Mouse (Mus musculus) midbrain, embryonic 14.5 days (tissue): Measurements from ENCODE around the gene Ocm. TPM values are rescaled to one million over a fixed set of nuclear protein-coding genes. Genes with fewer than 3 reads are reported as not detected.

Experiments
- ATAC-seq: fragments of 200-750 bp; cut with Nextera tagmentation; 2 replicates; pipeline ENCODE4 v1.8.0; 2017; ENCODE audit warnings: moderate number of reproducible peaks, moderate library complexity; ENCODE audit not compliant: low FRiP score, low TSS enrichment
- DNase-seq: peaks from one replicate; pipeline ENCODE4 v3.0.0-alpha.2; 2015
- H3K27ac ChIP-seq: fragments of 300-500 bp; sonication (generic); replicated peaks from 2 replicates; pipeline ENCODE4 v1.5.1; 2014; ENCODE audit warnings: mild to moderate bottlenecking, low read depth, low read length, moderate library complexity
- H3K27me3 ChIP-seq: fragments of 300-500 bp; sonication (generic); 2 replicates; pipeline ENCODE4 v1.6.1; 2014; ENCODE audit warnings: low read length, control low read depth, mixed read lengths; ENCODE audit not compliant: control insufficient read depth, insufficient read depth
- H3K36me3 ChIP-seq: fragments of 300-500 bp; sonication (generic); 2 replicates; pipeline ENCODE4 v1.6.1; 2014; ENCODE audit warnings: low read length, control low read depth; ENCODE audit not compliant: control insufficient read depth, insufficient read depth
- H3K4me1 ChIP-seq: fragments of 300-500 bp; sonication (generic); 2 replicates; pipeline ENCODE4 v1.6.1; 2014; ENCODE audit warnings: mild to moderate bottlenecking, antibody characterized with exemption, low read length, control low read depth; ENCODE audit not compliant: control insufficient read depth, insufficient read depth
- H3K4me2 ChIP-seq: fragments of 300-500 bp; sonication (generic); 2 replicates; pipeline ENCODE4 v1.6.1; 2014; ENCODE audit warnings: mild to moderate bottlenecking, low read length, moderate library complexity
- H3K4me3 ChIP-seq: fragments of 300-500 bp; sonication (generic); replicated peaks from 2 replicates; pipeline ENCODE4 v1.5.1; 2014; ENCODE audit warnings: low read depth, low read length
- H3K9ac ChIP-seq: fragments of 300-500 bp; sonication (generic); replicated peaks from 2 replicates; pipeline ENCODE4 v1.6.1; 2014; ENCODE audit warnings: mild to moderate bottlenecking, low read length, moderate library complexity
- H3K9me3 ChIP-seq: fragments of 300-500 bp; sonication (generic); 2 replicates; pipeline ENCODE4 v1.6.1; 2016; ENCODE audit warnings: low read length, control low read depth, mixed read lengths; ENCODE audit not compliant: control insufficient read depth
- WGBS: fragments of 180-500 bp; shearing (Covaris S2); extraction: QIAGEN DNeasy Blood & Tissue Kit; methylation state at CpG from one replicate; pipeline ENCODE4 v1.1.7; 2014; 5-methylcytosine and 5-hydroxymethylcytosine counted together
- polyA plus RNA-seq: library from polyadenylated mRNA; unstranded; fragments of >200 nt; fragmentation: Nextera tagmentation; extraction: Ambion mirVana; gene quantifications from 2 replicates; pipeline ENCODE4 v1.2.1, GENCODE M21; 2014

The Ocm gene
- polyA plus RNA-seq, 1 experiment from 2014 or later, result not detected

GRCm38 (mm10) chr5:144047324-144047723 is 20.9 kb upstream of the Ocm start:
- DNase-seq (peak; percentile 5), ATAC-seq (no peak)
- Histone ChIP-seq H3K9me3 (no peaks in the 10 kb centered on the region), H3K4me3 (no peak overlapping the region), H3K27ac (no peak overlapping the region), H3K27me3 (no peaks in the 10 kb centered on the region), H3K4me2 (no peak overlapping the region), H3K9ac (no peak overlapping the region), H3K36me3 (no peaks in the 10 kb centered on the region), H3K4me1 (no peaks in the 10 kb centered on the region)
- WGBS, result 60% methylated on average over 13 of the region's 13 CpGs

- Histone ChIP-seq H3K27ac (no peak overlapping the region), H3K4me3 (no peak overlapping the region), H3K4me2 (no peak overlapping the region), H3K9ac (no peak overlapping the region), H3K36me3 (no peaks in the 10 kb centered on the region), H3K9me3 (no peaks in the 10 kb centered on the region), H3K27me3 (no peaks in the 10 kb centered on the region), H3K4me1 (no peaks in the 10 kb centered on the region)
- ATAC-seq, result no peak
- 90% methylated on average over 11 of the region's 11 CpGs for WGBS
- DNase-seq, result no peak
Measured at GRCm38 (mm10) chr5:144043166-144043565, 16.7 kb upstream of the Ocm start.

GRCm38 (mm10) chr5:144040720-144041364 is 14.4 kb upstream of the Ocm start:
- WGBS, result 48% methylated on average over 11 of the region's 11 CpGs
- H3K4me1 ChIP-seq, result no peaks in the 10 kb centered on the region
- no peak overlapping the region for H3K9ac ChIP-seq
- no peak overlapping the region for H3K4me2 ChIP-seq
- DNase-seq (peak; percentile 83), ATAC-seq (no peak)
- H3K36me3 ChIP-seq, result no peaks in the 10 kb centered on the region
- H3K4me3 ChIP-seq, result no peak overlapping the region
- no peaks in the 10 kb centered on the region for H3K27me3 ChIP-seq
- H3K9me3 ChIP-seq, result no peaks in the 10 kb centered on the region
- H3K27ac ChIP-seq, result no peak overlapping the region

- no peak overlapping the region for H3K4me3 ChIP-seq
- no peak overlapping the region for H3K4me2 ChIP-seq
- H3K36me3 ChIP-seq, result no peaks in the 10 kb centered on the region
- no peaks in the 10 kb centered on the region for H3K27me3 ChIP-seq
- H3K9me3 ChIP-seq, result no peaks in the 10 kb centered on the region
- ATAC-seq (no peak), DNase-seq (no peak)
- H3K9ac ChIP-seq, result no peak overlapping the region
- H3K27ac ChIP-seq, result no peak overlapping the region
- WGBS, result 93% methylated on average over 5 of the region's 5 CpGs
- no peaks in the 10 kb centered on the region for H3K4me1 ChIP-seq
Measured at GRCm38 (mm10) chr5:144039886-144040285, 13.4 kb upstream of the Ocm start.

GRCm38 (mm10) chr5:144039156-144039675 is 12.7 kb upstream of the Ocm start:
- H3K4me1 ChIP-seq, result no peaks in the 10 kb centered on the region
- WGBS, result 82% methylated on average over 9 of the region's 9 CpGs
- no peaks in the 10 kb centered on the region for H3K36me3 ChIP-seq
- H3K9ac ChIP-seq, result no peak overlapping the region
- ATAC-seq, result no peak
- DNase-seq, result no peak
- H3K9me3 ChIP-seq, result no peaks in the 10 kb centered on the region
- H3K4me3 ChIP-seq, result no peak overlapping the region
- no peaks in the 10 kb centered on the region for H3K27me3 ChIP-seq
- no peak overlapping the region for H3K27ac ChIP-seq
- H3K4me2 ChIP-seq, result no peak overlapping the region

- Histone ChIP-seq H3K4me2 (0 out of 2 replicates have a peak overlapping the region, but pooled peaks have one; percentile 6), H3K27me3 (no peaks in the 10 kb centered on the region), H3K9ac (no peak overlapping the region), H3K4me3 (no peak overlapping the region), H3K9me3 (no peaks in the 10 kb centered on the region), H3K27ac (no peak overlapping the region), H3K4me1 (no peaks in the 10 kb centered on the region), H3K36me3 (no peaks in the 10 kb centered on the region)
- ATAC-seq (no peak), DNase-seq (no peak)
- WGBS, result 57% methylated on average over 17 of the region's 17 CpGs
Measured at GRCm38 (mm10) chr5:144036952-144037351, 10.5 kb upstream of the Ocm start.

- Histone ChIP-seq H3K4me2 (no peak overlapping the region), H3K36me3 (no peaks in the 10 kb centered on the region), H3K27ac (no peak overlapping the region), H3K27me3 (no peaks in the 10 kb centered on the region), H3K4me1 (no peaks in the 10 kb centered on the region), H3K4me3 (no peak overlapping the region), H3K9me3 (no peaks in the 10 kb centered on the region), H3K9ac (no peak overlapping the region)
- no peak for ATAC-seq
- DNase-seq, result no peak
- WGBS, result 84% methylated on average over 7 of the region's 7 CpGs
Measured at GRCm38 (mm10) chr5:144034567-144034966, 8.1 kb upstream of the Ocm start.

- H3K9me3 ChIP-seq, result no peaks in the 10 kb centered on the region
- no peaks in the 10 kb centered on the region for H3K4me1 ChIP-seq
- H3K36me3 ChIP-seq, result no peaks in the 10 kb centered on the region
- no peak overlapping the region for H3K4me2 ChIP-seq
- H3K27ac ChIP-seq, result no peak overlapping the region
- H3K4me3 ChIP-seq, result no peak overlapping the region
- no peak overlapping the region for H3K9ac ChIP-seq
- 93% methylated on average over 7 of the region's 7 CpGs for WGBS
- ATAC-seq (no peak), DNase-seq (no peak)
- no peaks in the 10 kb centered on the region for H3K27me3 ChIP-seq
Measured at GRCm38 (mm10) chr5:144032491-144032890, 6.0 kb upstream of the Ocm start.

- H3K4me1 ChIP-seq, result peaks cover 4% of the 10 kb centered on the region; the same call in 1 of the 2 replicates
- no peaks in the 10 kb centered on the region for H3K9me3 ChIP-seq
- H3K9ac ChIP-seq, result no peak overlapping the region
- no peak overlapping the region for H3K4me3 ChIP-seq
- DNase-seq (no peak), ATAC-seq (no peak)
- H3K27ac ChIP-seq, result no peak overlapping the region
- no peaks in the 10 kb centered on the region for H3K27me3 ChIP-seq
- H3K36me3 ChIP-seq, result peaks cover 18% of the 10 kb centered on the region
- no peak overlapping the region for H3K4me2 ChIP-seq
- WGBS, result 94% methylated on average over 9 of the region's 9 CpGs
Measured at GRCm38 (mm10) chr5:144015845-144016244, 10.6 kb downstream of the Ocm start.
